Mouse (Mus musculus): ENCODE measurements at regions not wholly inside any gene's neighbourhood (a gene's known extent, or its start where the extent isn't known, plus 50 kb on each side); places are given as distances from the start of the nearest gene placed in this dataset.

GRCm38 (mm10) chr3:22929762-22930519 is 853.5 kb downstream of the Tbl1xr1 start:
- TF ChIP-seq CTCF (conservative IDR thresholded peaks at IDR 0.05 in 1 of 2, IDR thresholded peaks at IDR 0.05 in 1 of 2; ENCODE audit: low read depth in 2 of 2, low read length in 2 of 2) (no peak), NRF1 (IDR thresholded peaks at IDR 0.05; ENCODE audit: low read depth, low read length) (no peak), POLR2A (IDR thresholded peaks at IDR 0.05; ENCODE audit: low read depth, low read length) (no peak), E2F4 (IDR thresholded peaks at IDR 0.05; ENCODE audit: insufficient replicate concordance, low read depth, low read length) (no peak)
